Mouse (Mus musculus) G1E-ER4 (cell line): ENCODE data around the gene Zfp626. TPM values are rescaled to one million over a fixed set of nuclear protein-coding genes. Genes with fewer than 3 reads are reported as not detected.

Experiments
- GATA1 ChIP-seq: IDR thresholded peaks from one replicate; pipeline ENCODE4 v1.8.0; 2012; ENCODE audit warnings: low read length, inconsistent platforms
- polyA plus RNA-seq: library from polyadenylated mRNA; stranded (reverse); fragments of >175 nt; gene quantifications from 2 replicates; pipeline ENCODE4 v1.2.3, GENCODE M21; 2012

Gene Zfp626
- polyA plus RNA-seq, 1 experiment: 0.08 TPM

DNA sequence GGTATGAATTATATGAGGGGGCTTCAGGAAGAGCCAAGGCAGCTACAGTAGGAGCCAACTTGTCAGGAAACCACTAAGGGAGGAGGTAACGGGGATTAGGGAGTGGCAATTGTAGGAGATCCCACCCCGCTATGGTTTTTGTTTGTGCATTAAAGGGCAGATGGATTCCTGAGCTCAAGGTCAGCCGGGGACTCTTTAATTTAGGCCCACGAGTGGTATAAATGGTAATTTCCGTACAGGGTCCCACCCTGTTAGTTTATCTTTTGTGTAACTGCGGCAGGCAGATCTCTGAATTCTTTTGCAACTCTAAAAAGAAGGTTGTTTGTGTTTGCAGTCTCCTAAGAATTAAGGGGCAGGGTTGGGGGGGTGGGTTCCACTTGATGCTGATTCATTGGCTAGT, 33.1 kb downstream of the Zfp626 start:
- no peak for TF ChIP-seq GATA1

- TF ChIP-seq GATA1: no peak
Observed at GRCm38 (mm10) chr7:27857227-27857626, 50.2 kb downstream of the Zfp626 start, which contains the start of gene Zfp607a. Gene Zfp607a (plus strand): TSS chr7:27857527.

GRCm38 (mm10) chr7:27859301-27860251, 52.6 kb downstream of the Zfp626 start:
- TF ChIP-seq GATA1: no peak

GRCm38 (mm10) chr7:27860396-27861235, 53.6 kb downstream of the Zfp626 start:
- TF ChIP-seq GATA1: no peak

Other genes with a start within 250 kb of the Zfp626 start
- gene Akt2, start 215.6 kb upstream of the Zfp626 start, polyA plus RNA-seq: 86.1 and 92.3 TPM in 2 replicates
- not detected in 2 replicates for gene Ttc9b, start 153.3 kb upstream of the Zfp626 start, polyA plus RNA-seq
- 78.9 and 101 TPM in 2 replicates for gene Map3k10, start 132.6 kb upstream of the Zfp626 start, polyA plus RNA-seq
- 0.08 and 0.14 TPM in 2 replicates for gene Zfp607b, start 117.9 kb upstream of the Zfp626 start, polyA plus RNA-seq
- gene Zfp60, start 75.8 kb upstream of the Zfp626 start, polyA plus RNA-seq: 0.43 and 0.51 TPM in 2 replicates
- gene Zfp59, start 31.4 kb downstream of the Zfp626 start, polyA plus RNA-seq: 0.24 and 0.26 TPM in 2 replicates
- gene Zfp607a, start 50.3 kb downstream of the Zfp626 start, polyA plus RNA-seq: 0.09 and 0.12 TPM in 2 replicates
- gene Zfp974, start 122.3 kb downstream of the Zfp626 start, polyA plus RNA-seq: 0.06 TPM in 2 replicates
- 0.18 and 0.37 TPM in 2 replicates for gene Zfp780b, start 172.0 kb downstream of the Zfp626 start, polyA plus RNA-seq
- 0.23 and 0.31 TPM in 2 replicates for gene Zfp850, start 206.9 kb downstream of the Zfp626 start, polyA plus RNA-seq
- gene Psmc4, start 242.9 kb downstream of the Zfp626 start, polyA plus RNA-seq: 148 and 188 TPM in 2 replicates